In the genomic region with DNA sequence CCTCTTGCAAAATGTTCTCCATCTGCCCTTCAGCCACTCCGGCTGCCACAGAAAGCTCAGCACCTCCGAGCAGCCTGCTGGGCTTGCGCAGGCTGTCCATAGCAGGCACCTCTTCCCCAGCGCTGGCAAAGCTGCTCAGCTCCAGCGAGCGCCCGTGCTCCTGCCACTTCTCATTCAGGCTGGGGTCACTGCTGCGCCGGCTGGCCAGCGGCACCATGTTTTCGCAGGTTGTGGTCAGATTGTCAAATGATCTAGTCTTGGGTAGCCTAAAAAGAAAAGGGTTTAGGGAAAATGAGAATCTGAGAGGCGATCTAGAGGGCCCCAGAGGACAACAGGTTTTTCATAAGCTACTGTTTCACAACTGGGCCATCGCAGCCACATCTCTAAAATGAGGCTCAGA, we compare ENCODE assay signal across 13 mouse cellular contexts. TPM values are rescaled to one million over a fixed set of nuclear protein-coding genes. Genes with fewer than 3 reads are reported as not detected.
"Had no signal": no experiment of that assay in that cellular context is flagged by ENCODE, and none has a peak within 500 bp of the region (broad histone marks: within the 10 kb centered on the region; RNA-seq: fewer than 3 reads in every experiment).

No protein-coding gene starts in this region.

- H3K27ac ChIP-seq: left cerebral cortex, adult 2 months; limb, embryonic 10.5 days; midbrain, embryonic 13.5 days; neural tube, embryonic 12.5 days had no signal

- H3K9ac ChIP-seq: midbrain, embryonic 13.5 days; neural tube, embryonic 12.5 days had no signal

- DNase-seq: kidney, adult 2 months; kidney, postnatal 25 days; lung, adult 2 months; lung, postnatal 36 days; thymus, adult 2 months; thymus, postnatal 25 days had no signal

- H3K9me3 ChIP-seq: limb, embryonic 10.5 days; midbrain, embryonic 13.5 days; neural tube, embryonic 12.5 days had no signal

- H3K4me2 ChIP-seq: midbrain, embryonic 13.5 days; neural tube, embryonic 12.5 days had no signal

- H3K4me3 ChIP-seq: left cerebral cortex, adult 2 months; limb, embryonic 10.5 days; midbrain, embryonic 13.5 days; myocyte; neural tube, embryonic 12.5 days had no signal

- H3K27me3 ChIP-seq: midbrain, embryonic 13.5 days; neural tube, embryonic 12.5 days had no signal

- H3K4me1 ChIP-seq: limb, embryonic 10.5 days; neural tube, embryonic 12.5 days had no signal

- ATAC-seq: lung, postnatal 0 days; midbrain, embryonic 13.5 days had no signal

RNA-seq across cellular contexts. Expression of a gene that starts 47.5 kb away (rescaled TPM):
- total RNA-seq: left cerebral cortex, adult 2 months; left cerebral cortex, postnatal 14 days had no signal
- polyA plus RNA-seq: kidney, adult 2 months; midbrain, embryonic 13.5 days; neural tube, embryonic 12.5 days had no signal
